Mouse (Mus musculus): ENCODE measurements around the gene Tuba3a.
"Not testable (repeated sequence)": the region's sequence is repeated elsewhere in the genome, so short reads cannot be mapped to it uniquely, and the experiment has no call there.

Gene Tuba3a

DNA sequence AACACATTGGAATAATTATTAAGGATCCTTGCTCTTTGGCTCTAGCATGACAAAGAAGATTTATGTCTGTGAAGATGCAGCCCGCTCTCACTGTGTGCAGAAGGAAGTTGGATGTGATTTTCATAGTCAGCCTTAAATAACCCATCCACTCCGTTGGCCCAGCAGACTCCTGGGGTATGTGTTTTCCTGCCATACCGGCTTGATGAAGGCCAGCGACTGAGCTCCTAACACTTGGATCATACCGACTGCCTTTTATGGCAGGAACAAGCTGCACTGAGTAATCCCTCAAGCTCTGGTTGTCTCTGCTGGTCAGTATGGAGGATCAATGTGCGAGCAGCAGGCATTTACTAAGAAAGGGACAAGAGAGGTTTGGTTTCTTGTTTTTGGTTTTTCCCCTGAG lies 19.6 kb upstream of the Tuba3a start:
- DNase-seq = no peak

DNA sequence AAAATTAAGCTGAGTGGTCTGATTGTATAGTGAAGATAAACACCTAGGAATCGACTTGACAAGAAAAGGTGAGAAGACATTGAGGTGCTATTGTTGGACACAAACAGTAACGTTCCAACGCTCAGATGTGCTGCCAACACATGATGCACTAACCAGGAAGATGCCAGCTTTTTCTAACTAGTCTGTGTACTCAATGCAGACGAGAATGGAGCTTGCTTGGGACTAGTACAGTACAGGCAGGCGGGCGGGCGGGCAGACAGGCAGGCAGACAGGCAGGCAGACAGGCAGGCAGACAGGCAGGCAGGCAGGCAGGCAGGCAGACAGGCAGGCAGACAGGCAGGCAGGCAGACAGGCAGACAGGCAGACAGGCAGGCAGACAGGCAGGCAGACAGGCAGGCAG lies 18.6 kb upstream of the Tuba3a start:
- DNase-seq = not testable (repeated sequence)

DNA sequence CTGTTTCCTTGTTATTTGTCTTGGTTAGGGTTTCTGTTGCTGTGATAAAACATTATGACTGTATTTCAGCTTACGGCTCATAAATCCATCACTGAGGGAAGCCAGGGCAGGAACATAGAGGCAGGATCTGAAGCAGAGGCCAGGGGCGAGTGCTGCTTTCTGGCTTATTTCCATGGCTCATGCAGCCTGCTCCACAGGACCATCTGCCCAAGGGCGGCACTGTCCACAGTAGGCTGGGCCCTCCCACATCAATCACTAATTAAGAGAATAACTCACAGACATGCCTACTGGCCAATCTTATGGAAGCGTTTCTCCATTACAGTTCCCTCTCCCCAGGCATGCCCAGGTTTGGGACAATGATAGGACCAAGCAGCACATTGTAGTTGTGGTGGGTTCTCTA lies 17.4 kb upstream of the Tuba3a start:
- DNase-seq = no peak

DNA sequence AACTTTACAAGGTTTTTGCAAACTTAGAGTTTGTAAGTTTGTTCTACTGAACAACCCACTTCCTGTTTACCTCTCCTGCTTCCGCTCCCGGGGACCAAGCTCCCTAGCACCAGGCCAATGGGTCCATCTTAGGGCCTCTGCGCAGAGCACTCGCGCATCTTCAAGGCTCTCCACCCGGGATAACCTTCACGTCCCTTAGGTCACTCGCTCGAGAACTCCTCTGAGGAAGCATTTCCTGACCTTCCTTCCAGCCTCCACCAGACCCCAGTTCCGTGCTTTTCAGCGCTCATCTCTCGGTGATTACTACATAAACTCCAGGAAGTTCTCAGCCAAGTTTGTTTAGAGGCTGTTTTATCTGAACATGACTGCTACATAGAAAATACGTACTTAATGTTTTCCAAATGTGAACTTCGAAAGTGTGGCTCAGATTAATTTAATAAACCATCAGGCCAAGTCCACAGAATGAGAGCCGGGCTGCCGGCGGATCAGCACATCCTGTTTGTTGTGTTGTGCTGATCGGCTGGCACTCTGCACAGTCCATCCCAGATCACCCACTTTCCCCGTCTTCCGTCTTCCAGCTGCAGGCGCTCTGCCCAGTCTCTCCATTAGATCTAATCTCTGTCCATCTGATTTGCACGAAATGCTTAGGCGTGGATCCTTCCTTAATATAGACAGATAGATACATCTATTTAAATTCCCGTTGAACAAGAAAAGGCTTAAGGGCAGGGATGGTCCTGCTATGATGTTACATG lies 16.6 kb upstream of the Tuba3a start:
- DNase-seq = no peak

DNA sequence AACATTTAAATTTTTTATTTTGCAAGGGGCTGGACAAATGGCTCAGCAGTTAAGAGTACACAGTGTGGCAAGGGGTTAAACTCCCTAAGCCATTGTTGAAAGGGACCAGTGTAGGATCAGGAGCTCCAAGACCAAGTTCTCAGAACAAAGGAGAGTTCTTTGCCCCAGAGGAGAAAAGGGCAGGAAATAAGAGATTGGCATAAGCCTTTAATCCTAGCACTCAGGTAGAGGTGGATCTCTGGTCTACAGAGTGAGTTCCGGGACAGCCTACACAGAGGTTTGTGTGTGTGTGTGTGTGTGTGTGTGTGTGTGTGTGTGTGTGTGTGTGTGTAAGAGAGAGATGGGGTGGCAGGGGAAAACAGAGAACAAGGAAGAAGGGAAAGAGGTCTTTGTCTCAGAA lies 15.1 kb upstream of the Tuba3a start:
- no peak for DNase-seq

DNA sequence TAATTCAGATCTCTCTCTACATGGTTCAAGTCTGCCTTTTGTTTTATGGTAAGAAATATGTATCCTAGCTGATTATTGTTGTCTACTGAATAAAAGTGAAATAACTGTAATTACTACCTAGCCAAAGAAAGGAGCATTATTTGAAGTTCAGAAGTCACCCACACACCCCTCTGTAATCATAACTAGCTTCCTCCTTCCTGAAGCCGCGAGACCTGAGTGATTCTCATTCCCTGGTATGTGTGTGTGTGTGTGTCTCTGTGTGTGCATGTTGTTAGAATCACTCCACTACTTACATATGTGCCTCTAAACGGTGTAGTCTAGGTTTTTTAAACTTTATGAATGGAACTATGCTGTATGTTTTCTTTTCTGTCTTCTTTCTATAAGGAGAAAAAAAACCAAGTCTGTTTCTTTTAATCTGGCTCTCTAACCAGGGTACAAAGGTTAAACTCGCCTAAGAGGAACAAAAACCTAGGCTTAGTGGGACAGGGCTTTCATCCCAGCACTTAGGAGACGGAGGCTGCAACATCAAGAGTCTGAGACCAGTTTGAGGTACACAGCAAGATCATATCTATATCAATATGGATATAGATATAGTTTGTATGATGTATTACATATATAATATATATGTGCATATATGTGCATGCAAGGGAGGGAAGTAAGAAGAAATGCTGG lies 11.4 kb upstream of the Tuba3a start:
- DNase-seq = no peak

DNA sequence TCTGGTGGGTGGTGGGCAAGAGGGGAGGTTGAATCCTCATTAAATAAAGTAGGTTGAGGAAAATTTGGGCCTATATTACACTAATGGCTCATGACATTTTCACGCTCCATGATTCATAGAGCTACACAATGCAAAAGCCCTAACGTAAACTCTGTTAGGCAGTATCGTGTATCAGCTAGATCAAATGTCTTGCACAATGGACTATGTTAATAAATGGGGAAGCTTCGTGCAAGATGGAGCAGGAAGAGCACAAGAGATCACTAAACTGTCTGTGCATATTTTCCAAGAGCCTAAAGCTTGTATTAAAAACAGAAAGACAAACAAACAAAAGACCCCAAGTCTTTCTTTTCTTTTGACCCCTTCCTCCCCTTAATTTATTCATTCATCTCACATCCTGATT lies 8.2 kb upstream of the Tuba3a start:
- DNase-seq = no peak

DNA sequence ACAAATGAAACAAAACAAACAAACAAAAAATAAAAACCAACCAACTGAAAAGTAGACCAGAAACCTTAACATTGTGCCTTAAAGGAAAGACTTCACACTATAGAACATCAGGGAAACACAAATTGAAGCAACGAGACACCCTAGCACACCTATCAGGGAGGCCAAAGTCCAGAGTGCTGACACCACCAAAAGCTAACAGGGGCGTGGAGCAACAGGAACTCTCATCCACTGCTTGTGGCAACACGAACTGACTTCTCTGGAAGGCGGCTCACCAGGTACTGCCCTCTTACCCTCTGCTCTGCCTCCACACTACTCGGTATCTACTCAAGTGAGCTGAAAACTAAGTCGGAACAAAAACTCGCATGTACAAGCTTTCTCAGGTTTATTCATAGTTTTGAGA lies 6.4 kb upstream of the Tuba3a start:
- no peak for DNase-seq

DNA sequence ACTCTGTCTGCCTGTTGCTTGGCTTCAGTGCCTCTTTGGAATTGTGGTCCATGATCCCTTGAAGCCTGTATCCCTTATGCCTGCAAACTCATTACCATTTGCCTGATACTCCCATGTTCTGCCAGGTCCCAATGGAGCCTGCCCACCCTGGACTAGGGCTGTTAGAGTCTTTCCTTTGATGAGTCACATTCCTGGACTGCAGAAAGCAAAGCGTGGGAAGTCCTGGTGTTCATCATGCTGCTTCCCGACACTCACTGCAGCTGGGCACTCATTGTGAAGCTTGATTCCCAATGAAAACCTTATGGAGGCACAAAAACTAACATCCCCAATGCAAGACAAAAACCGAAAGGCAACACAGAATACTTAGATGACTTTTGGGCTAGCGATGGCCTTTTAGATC lies 5.5 kb upstream of the Tuba3a start:
- peak; percentile 64 for DNase-seq

DNA sequence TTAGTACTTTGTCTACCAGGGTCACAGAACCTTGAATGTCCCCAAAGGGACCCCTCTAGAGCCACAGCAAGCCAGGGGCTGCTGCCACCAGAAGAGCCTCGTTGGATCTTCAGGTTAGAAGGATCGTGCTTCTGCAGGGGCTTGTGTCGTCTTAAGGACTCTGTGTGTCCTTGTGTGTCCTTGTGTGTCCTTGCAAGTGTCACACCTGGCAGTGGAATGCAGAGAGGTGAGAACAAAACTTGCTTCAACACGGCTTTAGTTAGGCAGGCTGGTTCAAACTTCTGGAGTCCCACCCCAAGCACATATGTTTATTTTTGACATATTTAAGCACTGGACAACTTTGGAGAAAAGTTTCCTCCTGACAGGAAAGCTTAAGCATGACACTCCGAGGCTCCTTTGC lies 2.9 kb upstream of the Tuba3a start:
- DNase-seq = no peak

DNA sequence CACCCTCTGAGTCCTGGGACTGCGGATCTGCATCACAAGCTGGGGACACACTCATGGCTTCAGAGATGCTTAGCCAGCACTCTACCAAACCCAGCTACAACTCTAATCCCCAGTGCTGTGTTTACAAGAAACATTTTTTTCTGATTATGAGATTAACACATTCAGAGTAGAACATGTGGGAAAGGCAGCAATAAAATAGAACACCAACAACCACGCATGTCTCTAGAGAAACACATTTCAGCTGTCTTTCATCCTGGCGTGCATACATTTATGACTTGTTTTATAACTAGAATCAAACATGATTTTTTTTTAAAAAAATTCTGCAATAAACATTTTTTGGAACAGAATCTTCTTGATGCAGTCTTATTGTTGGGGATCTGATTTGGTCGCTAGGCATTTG lies 1.1 kb upstream of the Tuba3a start:
- DNase-seq = no peak

DNA sequence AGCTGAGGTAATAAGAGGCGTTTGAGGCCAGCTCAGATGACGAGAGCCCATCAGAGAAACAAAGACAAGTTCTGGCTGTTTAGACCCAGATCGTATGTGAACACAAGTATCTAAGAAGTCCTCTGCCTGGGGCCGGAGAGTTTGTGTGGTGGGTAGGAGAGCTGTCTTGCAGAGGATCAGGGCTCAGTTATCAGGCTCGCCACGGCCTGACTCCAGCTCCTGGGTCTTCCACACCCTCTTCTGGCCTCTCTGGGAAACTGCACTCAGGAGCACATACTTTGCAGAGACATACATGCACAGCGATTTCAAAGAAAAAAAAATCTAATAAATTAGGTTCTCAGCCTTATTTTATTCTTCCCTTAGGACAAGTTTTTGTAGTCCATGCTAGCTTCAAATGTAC lies 1.1 kb downstream of the Tuba3a start:
- DNase-seq = no peak

DNA sequence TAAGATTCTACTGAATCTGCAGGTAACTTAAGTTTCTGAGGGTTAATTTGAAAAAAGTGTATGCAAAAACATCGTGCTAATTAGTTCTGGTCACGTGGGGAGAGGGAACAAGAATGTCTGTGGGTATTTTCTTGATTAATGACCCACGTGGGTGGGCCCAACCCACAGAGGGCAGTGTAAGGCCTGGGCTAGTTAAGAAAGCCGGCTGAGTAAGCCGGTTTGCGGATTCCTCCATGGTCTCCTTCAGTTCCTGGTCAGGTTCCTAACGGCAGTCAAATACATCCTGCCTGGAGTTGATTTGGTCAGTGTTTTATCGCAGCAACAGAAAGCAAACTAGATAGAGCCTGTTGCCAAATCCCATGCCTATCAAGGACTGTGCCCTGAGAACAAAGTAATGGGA lies 1.6 kb downstream of the Tuba3a start:
- DNase-seq = no peak

DNA sequence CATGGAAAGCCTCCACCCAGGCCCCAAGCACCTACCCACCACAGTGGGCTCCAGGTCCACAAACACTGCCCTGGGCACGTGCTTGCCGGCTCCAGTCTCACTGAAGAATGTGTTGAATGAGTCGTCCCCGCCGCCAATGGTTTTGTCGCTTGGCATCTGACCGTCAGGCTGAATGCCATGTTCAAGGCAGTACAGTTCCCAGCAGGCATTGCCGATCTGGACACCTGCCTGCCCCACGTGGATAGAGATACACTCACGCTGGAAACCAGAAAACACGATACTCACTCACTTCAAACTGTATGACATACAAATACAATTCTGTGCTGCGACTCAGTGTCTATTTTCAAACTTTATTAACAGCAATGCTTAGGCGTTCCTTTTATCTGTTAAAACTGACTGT lies 3.1 kb downstream of the Tuba3a start:
- not testable (repeated sequence) for DNase-seq

DNA sequence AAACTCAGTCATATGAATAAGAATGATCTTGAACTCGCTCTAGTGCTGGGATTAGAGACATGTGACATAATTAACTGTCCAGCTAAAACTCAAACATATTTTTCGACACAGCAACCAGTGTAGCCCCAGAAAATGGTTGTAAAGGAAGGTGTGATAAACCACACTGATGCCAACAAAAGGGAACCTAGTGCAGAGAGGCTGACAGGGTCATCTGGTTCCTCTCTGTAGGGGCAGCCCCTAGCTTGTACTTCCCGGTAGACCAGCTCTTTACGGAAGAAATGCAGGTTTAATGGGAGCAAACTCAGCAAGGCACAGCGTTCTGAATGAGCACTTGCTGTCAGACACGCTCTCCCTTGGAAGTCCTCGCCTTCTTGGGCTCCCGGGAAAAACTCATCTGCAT lies 6.1 kb downstream of the Tuba3a start:
- DNase-seq = no peak

DNA sequence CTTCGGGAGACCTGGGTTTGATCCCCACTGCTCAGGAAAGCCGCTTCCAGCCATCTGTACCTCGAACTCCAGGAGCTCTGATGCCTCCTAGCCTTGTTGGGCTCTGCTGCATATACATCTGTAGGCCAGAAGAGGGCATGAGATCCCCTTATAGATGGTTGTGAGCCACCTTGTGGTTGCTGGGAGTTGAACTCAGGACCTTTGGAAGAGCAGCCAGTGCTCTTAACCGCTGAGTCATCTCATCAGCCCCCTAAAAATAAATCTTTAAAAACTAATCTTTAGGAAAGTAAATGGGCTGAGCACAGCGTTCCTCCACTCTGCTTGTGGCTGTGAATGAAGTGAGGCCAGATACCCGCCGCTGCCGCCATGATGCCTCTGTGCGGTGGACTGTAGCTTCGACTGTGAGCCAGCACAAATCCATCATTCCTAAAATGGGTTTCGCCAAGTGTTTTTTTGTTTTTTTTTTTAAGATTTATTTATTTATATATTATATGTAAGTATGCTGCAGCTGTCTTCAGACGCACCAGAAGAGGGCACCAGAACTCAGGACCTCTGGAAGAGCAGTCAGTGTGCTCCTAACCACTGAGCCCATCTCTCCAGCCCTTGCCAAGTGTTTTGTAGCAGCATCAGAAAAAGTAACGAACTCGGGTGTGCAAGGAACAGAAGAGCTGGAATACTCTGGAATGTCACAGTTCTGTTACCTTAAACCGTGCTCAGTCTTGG lies 10.8 kb downstream of the Tuba3a start:
- peak; percentile 25 for DNase-seq

DNA sequence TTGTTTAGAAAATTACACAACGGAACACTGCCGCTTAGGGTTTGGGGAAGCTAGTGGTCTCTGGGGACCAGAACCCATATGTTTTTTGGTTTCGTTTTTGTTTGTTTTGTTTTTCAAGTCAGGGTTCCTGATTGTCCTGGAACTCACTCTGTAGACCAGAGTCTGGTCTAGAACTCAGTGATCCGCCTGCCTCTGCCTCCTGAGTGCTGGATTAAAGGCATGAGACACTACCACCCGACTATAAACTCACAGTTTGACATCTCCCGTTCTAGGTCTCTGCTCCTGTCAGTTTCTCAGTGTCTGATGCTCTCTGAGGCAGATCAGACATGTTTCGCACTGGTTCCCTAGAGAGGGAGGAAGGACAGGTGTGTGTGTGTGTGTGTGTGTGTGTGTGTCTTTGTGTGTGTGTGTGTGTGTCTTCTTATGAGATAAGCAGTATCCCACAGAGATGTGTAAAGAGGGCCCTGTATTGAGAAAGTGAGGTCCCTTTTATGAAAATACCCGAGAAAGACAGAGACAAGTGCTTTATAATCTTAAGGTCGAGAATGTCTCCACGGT lies 13.5 kb downstream of the Tuba3a start:
- no peak for DNase-seq

DNA sequence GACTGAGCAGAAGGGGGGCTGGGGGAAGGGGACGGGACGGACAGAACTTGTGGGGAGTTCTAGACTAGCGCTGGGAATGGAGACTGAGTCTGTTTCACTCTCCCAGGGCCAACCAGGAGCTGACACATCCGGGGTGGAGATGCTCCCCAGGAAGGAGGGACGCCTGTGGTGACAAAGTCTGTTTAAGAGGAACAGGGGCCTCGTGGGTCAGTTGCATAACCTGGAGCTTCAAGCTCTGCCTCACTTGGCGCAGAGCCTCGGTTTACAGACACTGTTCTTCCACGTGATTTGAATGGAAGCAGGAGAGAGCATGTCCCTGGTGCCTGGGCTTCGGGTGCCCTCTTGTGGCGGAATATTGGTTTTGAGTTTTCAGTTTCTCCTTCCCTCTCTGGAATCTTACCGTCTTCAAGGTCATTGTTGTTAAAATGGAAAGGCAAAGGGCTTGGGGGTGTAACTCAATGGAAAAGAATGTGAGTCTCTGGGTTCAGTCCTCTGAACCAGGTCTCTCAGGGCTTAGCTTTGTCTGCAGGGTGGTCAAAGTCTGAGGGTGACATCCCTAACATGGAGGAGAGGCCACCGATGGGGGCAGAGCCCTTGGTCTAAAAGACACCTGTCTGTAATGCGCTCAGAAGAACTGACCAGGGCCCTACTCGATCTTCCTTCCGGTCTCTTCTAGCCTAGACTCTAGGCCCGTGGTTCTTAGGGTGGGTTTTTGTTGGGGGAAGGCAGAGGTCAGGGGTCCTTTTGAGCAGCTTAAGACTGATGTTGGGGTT lies 14.2 kb downstream of the Tuba3a start:
- peak; percentile 93 for DNase-seq

DNA sequence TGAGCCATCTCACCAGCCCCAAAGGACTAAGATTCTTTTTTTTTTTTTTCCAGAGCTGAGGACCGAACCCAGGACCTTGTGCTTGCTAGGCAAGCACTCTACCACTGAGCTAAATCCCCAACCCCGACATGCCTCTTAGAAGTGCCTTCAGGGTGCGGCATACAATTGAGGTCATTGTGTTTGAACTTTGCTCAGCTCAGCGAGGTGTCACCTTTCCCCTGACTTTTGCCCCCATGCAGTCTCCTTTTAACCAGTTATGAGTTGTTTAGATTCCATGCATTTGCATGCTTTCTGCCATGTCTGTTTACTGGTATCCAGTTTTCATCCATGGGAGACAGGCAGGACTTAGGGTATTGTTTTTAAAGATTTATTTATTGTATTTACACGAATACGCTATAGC lies 17.0 kb downstream of the Tuba3a start:
- no peak for DNase-seq

DNA sequence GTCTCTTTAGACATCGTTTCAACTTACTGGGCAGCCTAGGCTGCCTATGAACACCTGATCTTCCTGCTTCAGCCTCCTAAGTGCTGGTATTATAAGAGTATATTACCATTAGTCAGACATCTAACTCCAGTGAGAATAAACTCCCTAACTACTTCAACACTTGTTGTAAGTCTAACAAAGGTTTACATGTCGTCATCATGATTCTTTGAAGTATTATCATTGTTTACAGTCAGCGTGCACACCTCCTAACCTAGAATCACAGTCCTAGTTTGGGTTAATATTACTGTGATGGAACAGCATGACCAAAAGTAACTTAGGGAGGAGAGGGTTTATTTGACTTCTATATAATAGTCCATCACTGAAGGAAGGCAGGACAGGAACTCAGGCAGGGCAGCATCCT lies 18.4 kb downstream of the Tuba3a start:
- no peak for DNase-seq

DNA sequence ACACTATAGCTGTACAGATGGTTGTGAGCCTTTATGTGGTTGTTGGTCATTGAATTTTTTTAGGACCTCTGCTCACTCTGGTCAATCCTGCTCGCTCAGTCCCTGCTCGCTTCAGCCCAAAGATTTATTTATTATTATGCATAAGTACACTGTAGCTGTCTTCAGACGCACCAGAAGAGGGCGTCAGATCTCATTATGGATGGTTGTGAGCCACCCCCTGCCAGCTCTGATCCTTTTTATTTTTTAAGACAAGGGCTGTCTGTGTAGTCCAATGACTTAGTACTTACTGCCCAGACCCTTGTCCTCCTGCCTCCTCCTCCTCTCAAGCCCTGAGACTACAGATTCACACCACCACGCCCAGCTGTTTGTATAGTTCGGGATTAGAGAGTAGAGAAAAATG lies 19.2 kb downstream of the Tuba3a start:
- DNase-seq = not testable (repeated sequence)

DNA sequence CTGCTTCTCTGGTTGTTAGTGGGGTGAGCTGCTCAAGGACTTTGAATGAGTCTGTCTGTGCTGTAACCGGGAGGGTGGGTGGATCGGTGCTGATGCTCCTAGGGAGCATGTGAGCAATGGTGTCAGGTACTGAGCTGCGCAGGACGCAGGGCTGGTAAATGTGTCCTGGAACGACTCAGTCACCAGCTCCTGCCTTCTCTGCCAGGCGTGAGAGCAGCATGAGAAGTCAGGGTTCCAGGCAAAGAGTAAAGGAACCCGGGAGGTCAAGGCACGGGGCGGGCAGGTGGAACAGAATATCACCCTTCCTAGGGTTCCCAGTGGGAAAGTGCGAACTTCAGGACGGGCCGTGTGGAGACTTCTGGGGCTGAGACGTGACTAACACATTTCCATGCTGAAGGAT lies 19.8 kb downstream of the Tuba3a start:
- DNase-seq = no peak

DNA sequence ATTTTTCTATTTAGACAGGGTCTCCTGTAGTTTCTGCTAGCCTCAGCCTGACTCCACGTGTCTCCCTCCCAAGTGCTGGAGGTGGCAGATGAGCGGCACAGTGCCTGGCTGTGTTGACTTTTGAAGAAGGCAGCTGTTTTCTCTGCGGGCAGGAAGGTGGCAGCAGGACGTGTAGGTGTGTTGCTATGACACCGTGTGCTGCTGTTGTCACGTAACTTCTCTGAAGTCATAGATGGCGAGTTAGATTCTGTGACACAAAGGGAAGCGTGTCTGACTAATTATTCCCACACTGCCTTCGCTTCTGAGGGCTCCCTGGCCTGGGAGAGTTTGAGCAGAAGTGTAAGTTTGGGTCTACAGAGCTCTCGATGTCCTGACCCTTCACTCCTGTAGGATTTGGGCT lies 20.6 kb downstream of the Tuba3a start:
- peak; percentile 75 for DNase-seq

Data from right cerebral cortex, adult 18-20 months (tissue).